16 mouse cellular contexts compared by ENCODE assay signal in the genomic region with DNA sequence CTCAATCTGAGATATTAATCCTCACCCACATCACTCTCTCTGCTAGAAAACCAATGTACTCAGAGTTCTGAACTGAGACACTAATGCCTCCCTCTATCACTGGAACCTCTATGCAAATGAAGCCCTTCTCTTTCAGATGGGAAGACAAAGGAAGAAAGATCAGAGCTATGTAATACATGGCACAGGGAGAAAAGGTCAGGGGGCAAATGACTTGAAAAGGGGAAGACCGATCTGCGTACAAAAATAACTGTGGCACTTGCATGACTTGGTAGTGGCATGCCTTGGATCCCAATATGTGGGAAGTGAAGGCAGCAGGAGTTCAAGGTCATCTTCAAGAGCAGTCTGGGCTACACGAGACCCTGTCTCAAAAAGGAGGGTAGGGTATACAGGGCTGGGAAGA. TPM values are rescaled to one million over a fixed set of nuclear protein-coding genes. Genes with fewer than 3 reads are reported as not detected.
DNase-seq lines count a peak whose midpoint lies in the region; ATAC-seq and TF ChIP-seq lines count a peak whose summit lies in the region.
"Had no signal": no experiment of that assay in that cellular context is flagged by ENCODE, and none has a peak within 500 bp of the region (broad histone marks: within the 10 kb centered on the region; RNA-seq: fewer than 3 reads in every experiment).

No protein-coding gene starts in this region.

- no peaks in the 10 kb centered on the region for H3K9me3 ChIP-seq in heart, embryonic 11.5 days (replicated peaks; ENCODE audit: control insufficient read depth, low read length)
- no peaks in the 10 kb centered on the region for H3K9me3 ChIP-seq in hindbrain, postnatal 0 days (ENCODE audit: low read length)
- H3K9me3 ChIP-seq in hindbrain, embryonic 14.5 days (ENCODE audit: control insufficient read depth, low read length), result no peaks in the 10 kb centered on the region
- H3K9me3 ChIP-seq: embryonic facial prominence, embryonic 15.5 days; limb, embryonic 12.5 days had no signal

- peaks cover 10% of the 10 kb centered on the region for H3K36me3 ChIP-seq in heart, embryonic 11.5 days (ENCODE audit: control insufficient read depth, insufficient read depth, low read length)
- peaks cover 4% of the 10 kb centered on the region; the same call in 1 of the 2 replicates for H3K36me3 ChIP-seq in hindbrain, postnatal 0 days (ENCODE audit: insufficient read depth, low read length)
- peaks cover 43% of the 10 kb centered on the region for H3K36me3 ChIP-seq in hindbrain, embryonic 14.5 days (replicated peaks; ENCODE audit: control insufficient read depth, insufficient read depth)

- H3K4me2 ChIP-seq in heart, embryonic 11.5 days, result no peak overlapping the region
- no peak overlapping the region for H3K4me2 ChIP-seq in hindbrain, postnatal 0 days (ENCODE audit: low read depth, low read length)
- H3K4me2 ChIP-seq in hindbrain, embryonic 14.5 days (replicated peaks), result no peak overlapping the region
- H3K4me2 ChIP-seq: embryonic facial prominence, embryonic 15.5 days; limb, embryonic 12.5 days had no signal

- H3K9ac ChIP-seq in heart, embryonic 11.5 days (ENCODE audit: low read depth, low read length), result no peak overlapping the region
- no peak overlapping the region for H3K9ac ChIP-seq in hindbrain, postnatal 0 days (replicated peaks; ENCODE audit: low read length)
- no peak overlapping the region for H3K9ac ChIP-seq in hindbrain, embryonic 14.5 days
- H3K9ac ChIP-seq: embryonic facial prominence, embryonic 15.5 days; limb, embryonic 12.5 days; liver, embryonic 14.5 days had no signal

- DNase-seq in heart, adult 8-10 months (ENCODE audit: low spot score), result no peak
- no peak for DNase-seq in hindbrain, postnatal 0 days (ENCODE audit: low spot score)
- DNase-seq in hindbrain, embryonic 14.5 days (ENCODE audit: low spot score), result no peak
- peak; percentile 82 for DNase-seq in R1 (ENCODE audit: low read depth, low spot score)
- DNase-seq in retina, embryonic 14.5 days (ENCODE audit: low spot score), result peak; percentile 3
- DNase-seq in lung, postnatal 10 days, result no peak
- DNase-seq: adrenal gland, postnatal 25 days; cerebellum, adult 8-10 months; heart, adult 2 months; kidney, adult 2 months; kidney, postnatal 25 days had no signal

- H3K27ac ChIP-seq in heart, embryonic 11.5 days (ENCODE audit: low read depth, low read length), result 0 out of 2 replicates have a peak overlapping the region, but pooled peaks have one; percentile 29
- H3K27ac ChIP-seq in hindbrain, postnatal 0 days, result peak overlapping the region; percentile 20; the same call in 1 of the 2 replicates
- H3K27ac ChIP-seq in hindbrain, embryonic 14.5 days, result no peak overlapping the region
- H3K27ac ChIP-seq: embryonic facial prominence, embryonic 15.5 days; heart, adult 2 months; limb, embryonic 12.5 days; liver, embryonic 14.5 days; stomach, postnatal 0 days had no signal

- H3K4me3 ChIP-seq in heart, embryonic 11.5 days (ENCODE audit: low read depth, low read length), result no peak overlapping the region
- H3K4me3 ChIP-seq in hindbrain, postnatal 0 days (ENCODE audit: low read length), result no peak overlapping the region
- no peak overlapping the region for H3K4me3 ChIP-seq in hindbrain, embryonic 14.5 days (replicated peaks; ENCODE audit: low read length)
- H3K4me3 ChIP-seq: embryonic facial prominence, embryonic 15.5 days; heart, adult 2 months; limb, embryonic 12.5 days had no signal

- peaks cover 39% of the 10 kb centered on the region for H3K4me1 ChIP-seq in heart, embryonic 11.5 days (ENCODE audit: control insufficient read depth, insufficient read depth, low read length)
- no peaks in the 10 kb centered on the region for H3K4me1 ChIP-seq in hindbrain, postnatal 0 days (ENCODE audit: insufficient read depth, low read length)
- H3K4me1 ChIP-seq in hindbrain, embryonic 14.5 days (replicated peaks; ENCODE audit: control insufficient read depth, insufficient read depth, low read length), result 0 out of 2 replicates have a peak, but pooled peaks cover 4% of the 10 kb centered on the region
- H3K4me1 ChIP-seq: limb, embryonic 12.5 days had no signal

- TF ChIP-seq CTCF in hindbrain, postnatal 0 days (IDR thresholded peaks at IDR 0.05; ENCODE audit: low read depth), result no peak

- no peak for ATAC-seq in heart, embryonic 11.5 days (replicated peaks; ENCODE audit: insufficient number of reproducible peaks, low FRiP score, low TSS enrichment)
- ATAC-seq in hindbrain, postnatal 0 days, result no peak
- ATAC-seq in hindbrain, embryonic 14.5 days (ENCODE audit: low FRiP score), result no peak

- whole genome bisulfite sequencing in heart, embryonic 11.5 days (ENCODE audit: insufficient replicate concordance), result 34% methylated on average over 3 of the region's 3 CpGs
- WGBS in hindbrain, postnatal 0 days, result 14% methylated on average over 3 of the region's 3 CpGs
- WGBS in hindbrain, embryonic 14.5 days, result 19% methylated on average over 3 of the region's 3 CpGs

- no peaks in the 10 kb centered on the region for H3K27me3 ChIP-seq in heart, embryonic 11.5 days (ENCODE audit: control insufficient read depth, insufficient read depth, low read length)
- H3K27me3 ChIP-seq in hindbrain, postnatal 0 days (ENCODE audit: insufficient read depth, low read length), result no peaks in the 10 kb centered on the region
- no peaks in the 10 kb centered on the region for H3K27me3 ChIP-seq in hindbrain, embryonic 14.5 days (ENCODE audit: control insufficient read depth, insufficient read depth, low read length)
- H3K27me3 ChIP-seq: embryonic facial prominence, embryonic 15.5 days; limb, embryonic 12.5 days had no signal

RNA-seq across cellular contexts. Expression of a gene that starts 31.4 kb away (rescaled TPM):
- 58.4 and 60.9 TPM in 2 replicates for polyA plus RNA-seq in heart, embryonic 11.5 days (2014; fragmentation: Nextera tagmentation; extraction: Ambion mirVana)
- 10 to 100 TPM; 59.8 to 73.0 (median 62.5) TPM for total RNA-seq in heart, adult 8-10 months (2022)
- 42.1 and 43.9 TPM in 2 replicates for total RNA-seq in hindbrain, postnatal 0 days (2014; rRNA removed)
- 40.3 and 41.6 TPM in 2 replicates for polyA plus RNA-seq in hindbrain, postnatal 0 days (2015; fragmentation: Nextera tagmentation; extraction: Ambion mirVana)
- 68.2 and 69.4 TPM in 2 replicates for polyA plus RNA-seq in hindbrain, embryonic 14.5 days (2014; fragmentation: Nextera tagmentation; extraction: Ambion mirVana)

Comparison
In these comparisons a context has a peak if more than half of its experiments do, and no peak if none do; other contexts are left out.
1. DNase-seq: peak in R1 (single experiment) and retina, embryonic 14.5 days (single experiment); none in heart, adult 8-10 months (single experiment), hindbrain, postnatal 0 days (single experiment), hindbrain, embryonic 14.5 days (single experiment) and lung, postnatal 10 days (single experiment).